Mouse (Mus musculus) liver, embryonic 16.5 days (tissue): Measurements from ENCODE around the gene Olfr223. TPM values are rescaled to one million over a fixed set of nuclear protein-coding genes. Genes with fewer than 3 reads are reported as not detected.
A peak's percentile ranks its signal among the peaks of the same experiment; 100 is the strongest.

Experiments
- ATAC-seq: fragments of 200-750 bp; cut with Nextera tagmentation; 2 replicates; pipeline ENCODE4 v1.8.0; 2017; ENCODE audit warnings: low read depth, mild to moderate bottlenecking, moderate number of reproducible peaks, moderate library complexity
- H3K27ac ChIP-seq: fragments of 300-500 bp; sonication (generic); 2 replicates; pipeline ENCODE4 v1.5.1; 2014; ENCODE audit warnings: mild to moderate bottlenecking, low read length
- H3K27me3 ChIP-seq: fragments of 300-500 bp; sonication (generic); 2 replicates; pipeline ENCODE4 v1.6.1; 2014; ENCODE audit warnings: low read depth, low read length, mixed read lengths; ENCODE audit not compliant: control insufficient read depth, insufficient read depth
- H3K36me3 ChIP-seq: fragments of 300-500 bp; sonication (generic); 2 replicates; pipeline ENCODE4 v1.6.1; 2014; ENCODE audit warnings: mild to moderate bottlenecking; ENCODE audit not compliant: control insufficient read depth, insufficient read depth
- H3K4me1 ChIP-seq: fragments of 300-500 bp; sonication (generic); 2 replicates; pipeline ENCODE4 v1.6.1; 2014; ENCODE audit warnings: low read depth, low read length, mixed read lengths; ENCODE audit not compliant: control insufficient read depth
- H3K4me2 ChIP-seq: fragments of 300-500 bp; sonication (generic); 2 replicates; pipeline ENCODE4 v1.6.1; 2014; ENCODE audit warnings: low read depth, low read length, mixed read lengths
- H3K4me3 ChIP-seq: fragments of 300-500 bp; sonication (generic); 2 replicates; pipeline ENCODE4 v1.5.1; 2014; ENCODE audit warnings: low read depth, mild to moderate bottlenecking, low read length
- H3K9ac ChIP-seq: fragments of 300-500 bp; sonication (generic); 2 replicates; pipeline ENCODE4 v1.6.1; 2014; ENCODE audit warnings: low read depth, low read length
- H3K9me3 ChIP-seq: fragments of 300-500 bp; sonication (generic); replicated peaks from 2 replicates; pipeline ENCODE4 v1.6.1; 2016; ENCODE audit warnings: low read length; ENCODE audit not compliant: control insufficient read depth
- whole genome bisulfite sequencing: fragments of 180-500 bp; shearing (Covaris S2); extraction: QIAGEN DNeasy Blood & Tissue Kit; methylation state at CpG from one replicate; pipeline ENCODE4 v1.1.7; 2014; ENCODE audit not compliant: insufficient replicate concordance; 5-methylcytosine and 5-hydroxymethylcytosine counted together
- polyA plus RNA-seq: library from polyadenylated mRNA; unstranded; fragments of >200 nt; fragmentation: Nextera tagmentation; extraction: Ambion mirVana; gene quantifications from 2 replicates; pipeline ENCODE4 v1.2.1, GENCODE M21; 2015

Olfr223 gene
- not detected in 2 replicates for polyA plus RNA-seq

DNA sequence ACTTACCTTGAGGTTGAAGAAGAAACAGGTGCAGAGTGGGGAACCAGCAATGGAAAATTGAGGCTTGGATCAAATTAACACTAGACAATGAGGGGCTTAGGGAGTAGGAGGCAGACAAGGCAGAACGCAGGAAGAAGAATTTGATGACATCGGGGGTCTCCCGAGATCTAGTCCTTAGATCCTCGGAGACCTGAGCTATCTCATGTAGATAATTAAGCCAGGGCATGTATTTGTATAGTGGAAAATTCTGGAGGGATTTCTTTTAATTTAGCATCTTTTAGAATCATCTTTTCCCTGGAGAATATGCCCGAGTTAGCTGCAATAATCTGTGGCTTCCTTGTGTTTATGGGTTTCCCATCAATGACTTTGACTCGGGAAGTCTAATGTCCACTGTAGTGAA, at the start of gene Olfr223:
Olfr223 (minus strand) TSS at position 101 of the 400 bp plus-strand sequence.
- no peak within 1 kb of the TSS for H3K9ac ChIP-seq
- WGBS, result 64% methylated on average over 6 of the region's 6 CpGs
- H3K4me3 ChIP-seq, result no peak within 1 kb of the TSS
- no peak for ATAC-seq
- H3K27me3 ChIP-seq, result no peaks in the 10 kb centered on the region
- H3K4me1 ChIP-seq, result no peaks in the 10 kb centered on the region
- H3K36me3 ChIP-seq, result no peaks in the 10 kb centered on the region
- H3K27ac ChIP-seq, result no peak within 1 kb of the TSS
- H3K4me2 ChIP-seq, result no peak within 1 kb of the TSS
- no peaks in the 10 kb centered on the region for H3K9me3 ChIP-seq

DNA sequence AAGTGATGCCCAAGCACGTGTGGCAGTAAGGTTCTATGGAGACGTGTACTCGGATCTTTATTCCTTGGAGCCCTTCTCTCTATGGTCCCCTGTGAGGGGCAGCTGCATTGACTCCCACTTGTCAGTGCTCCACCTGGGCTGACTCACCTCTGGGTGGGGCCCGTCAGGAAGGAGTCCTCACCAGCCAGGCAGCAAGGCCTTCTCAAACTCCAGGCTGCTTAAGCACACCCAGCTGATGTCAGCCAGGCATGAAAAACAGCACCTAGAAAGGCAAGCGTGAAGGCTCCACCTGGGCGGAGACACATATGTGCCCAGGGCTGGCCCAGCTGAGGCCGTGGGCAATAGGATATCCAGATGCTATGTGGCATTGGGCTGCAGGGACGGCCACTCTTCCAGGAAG, 49.3 kb upstream of the Olfr223 start:
- H3K4me1 ChIP-seq, result no peaks in the 10 kb centered on the region; the same call in none of the 2 replicates
- no peak for ATAC-seq
- no peaks in the 10 kb centered on the region for H3K9me3 ChIP-seq
- WGBS, result 65% methylated on average over 8 of the region's 8 CpGs
- no peak overlapping the region for H3K4me3 ChIP-seq
- H3K27ac ChIP-seq, result no peak overlapping the region
- no peaks in the 10 kb centered on the region for H3K36me3 ChIP-seq
- H3K9ac ChIP-seq, result no peak overlapping the region
- H3K27me3 ChIP-seq, result no peaks in the 10 kb centered on the region
- H3K4me2 ChIP-seq, result no peak overlapping the region

DNA sequence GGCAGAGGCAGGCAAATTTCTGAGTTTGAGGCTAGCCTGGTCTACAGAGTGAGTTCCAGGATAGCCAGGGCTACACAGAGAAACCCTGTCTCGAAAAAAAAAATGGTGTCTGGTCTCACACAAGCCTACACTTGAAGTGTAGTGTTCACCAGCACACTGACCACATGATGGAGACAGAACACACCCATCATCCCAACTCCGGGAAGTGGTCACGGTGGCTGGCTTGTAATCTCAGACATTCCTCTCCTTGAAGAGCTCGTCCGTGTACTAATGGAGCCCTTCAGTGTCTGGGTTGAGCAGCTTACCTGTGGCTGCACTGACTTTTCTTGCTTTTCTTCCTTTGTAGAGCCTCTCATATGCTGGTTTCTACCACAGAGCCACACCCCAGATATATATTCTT, 48.1 kb upstream of the Olfr223 start:
- Histone ChIP-seq H3K4me2 (no peak overlapping the region), H3K9me3 (no peaks in the 10 kb centered on the region), H3K9ac (no peak overlapping the region), H3K27me3 (no peaks in the 10 kb centered on the region), H3K4me3 (no peak overlapping the region), H3K27ac (no peak overlapping the region), H3K36me3 (no peaks in the 10 kb centered on the region), H3K4me1 (no peaks in the 10 kb centered on the region; the same call in none of the 2 replicates)
- WGBS, result 56% methylated on average over 5 of the region's 5 CpGs
- ATAC-seq, result no peak

DNA sequence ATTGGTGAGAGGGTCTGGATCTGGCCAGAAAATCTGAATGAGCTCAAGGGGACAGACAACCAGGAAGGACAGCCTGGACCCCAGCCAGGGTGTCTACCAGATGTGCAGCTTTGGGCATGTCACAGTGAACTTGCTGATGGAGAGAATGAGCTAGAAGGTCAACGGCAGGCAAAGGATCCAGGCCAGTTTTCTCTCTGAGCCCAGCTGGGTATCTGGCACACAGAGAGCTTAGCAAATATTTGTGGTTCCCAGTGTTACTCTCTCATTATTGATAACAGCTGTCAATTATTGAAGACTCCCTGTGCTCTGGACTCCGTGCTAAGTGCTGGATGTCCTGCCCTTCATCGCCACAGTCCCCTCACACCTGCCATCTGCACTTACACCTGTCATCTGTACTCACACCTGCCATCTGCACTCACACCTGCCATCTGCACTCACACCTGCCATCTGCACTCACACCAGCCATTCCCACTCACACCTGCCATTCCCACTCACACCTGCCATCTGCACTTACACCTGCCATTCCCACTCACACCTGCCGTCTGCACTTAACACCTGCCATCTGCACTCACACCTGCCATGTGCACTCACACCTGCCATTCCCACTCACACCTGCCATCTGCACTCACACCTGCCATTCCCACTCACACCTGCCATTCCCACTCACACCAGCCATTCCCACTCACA, 47.0 kb upstream of the Olfr223 start:
- 57% methylated on average over 4 of the region's 4 CpGs for WGBS
- H3K36me3 ChIP-seq, result no peaks in the 10 kb centered on the region
- no peaks in the 10 kb centered on the region for H3K9me3 ChIP-seq
- no peak overlapping the region for H3K27ac ChIP-seq
- H3K9ac ChIP-seq, result no peak overlapping the region
- H3K27me3 ChIP-seq, result no peaks in the 10 kb centered on the region
- H3K4me1 ChIP-seq, result no peaks in the 10 kb centered on the region; the same call in none of the 2 replicates
- ATAC-seq, result peak; percentile 66
- no peak overlapping the region for H3K4me2 ChIP-seq
- no peak overlapping the region for H3K4me3 ChIP-seq

DNA sequence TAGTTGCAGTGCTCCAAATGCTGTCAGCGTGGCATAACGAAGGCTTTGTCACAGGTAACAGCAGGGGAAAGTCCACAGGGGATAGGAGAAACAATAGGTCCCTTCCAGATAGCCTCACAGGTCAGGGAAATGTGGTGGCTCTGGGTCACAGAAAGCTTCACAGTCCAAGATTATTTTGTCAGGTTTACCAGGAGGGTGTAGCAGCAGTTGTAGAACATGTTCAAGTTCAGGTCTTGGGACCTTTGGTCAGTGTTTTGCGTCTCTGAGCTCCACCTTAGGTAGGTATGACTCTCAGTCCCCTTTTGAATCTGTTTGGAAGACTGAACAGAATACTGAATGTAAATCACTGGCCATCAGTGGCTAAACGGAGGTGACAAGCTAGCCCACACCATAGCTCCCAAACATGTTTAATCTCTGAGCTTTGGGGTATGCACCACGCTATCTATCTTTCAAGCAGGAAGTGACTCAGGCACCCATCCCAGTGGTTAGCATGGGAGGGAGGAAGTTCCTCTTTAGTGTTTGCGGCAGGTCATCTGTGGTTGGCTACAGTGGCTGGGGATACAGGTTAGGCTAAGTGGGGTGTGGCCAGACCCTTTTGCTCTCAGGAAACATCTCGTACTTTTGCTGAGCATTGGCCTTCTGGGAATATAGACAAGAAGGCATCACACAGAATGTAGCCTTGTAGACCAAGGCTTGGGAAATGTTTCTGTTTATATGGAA, 43.8 kb upstream of the Olfr223 start:
- Histone ChIP-seq H3K9me3 (no peaks in the 10 kb centered on the region), H3K4me3 (no peak overlapping the region), H3K27me3 (no peaks in the 10 kb centered on the region), H3K27ac (no peak overlapping the region), H3K4me2 (no peak overlapping the region), H3K36me3 (no peaks in the 10 kb centered on the region), H3K4me1 (no peaks in the 10 kb centered on the region; the same call in none of the 2 replicates), H3K9ac (no peak overlapping the region)
- WGBS, result 30% methylated on average over 7 of the region's 7 CpGs
- no peak for ATAC-seq

DNA sequence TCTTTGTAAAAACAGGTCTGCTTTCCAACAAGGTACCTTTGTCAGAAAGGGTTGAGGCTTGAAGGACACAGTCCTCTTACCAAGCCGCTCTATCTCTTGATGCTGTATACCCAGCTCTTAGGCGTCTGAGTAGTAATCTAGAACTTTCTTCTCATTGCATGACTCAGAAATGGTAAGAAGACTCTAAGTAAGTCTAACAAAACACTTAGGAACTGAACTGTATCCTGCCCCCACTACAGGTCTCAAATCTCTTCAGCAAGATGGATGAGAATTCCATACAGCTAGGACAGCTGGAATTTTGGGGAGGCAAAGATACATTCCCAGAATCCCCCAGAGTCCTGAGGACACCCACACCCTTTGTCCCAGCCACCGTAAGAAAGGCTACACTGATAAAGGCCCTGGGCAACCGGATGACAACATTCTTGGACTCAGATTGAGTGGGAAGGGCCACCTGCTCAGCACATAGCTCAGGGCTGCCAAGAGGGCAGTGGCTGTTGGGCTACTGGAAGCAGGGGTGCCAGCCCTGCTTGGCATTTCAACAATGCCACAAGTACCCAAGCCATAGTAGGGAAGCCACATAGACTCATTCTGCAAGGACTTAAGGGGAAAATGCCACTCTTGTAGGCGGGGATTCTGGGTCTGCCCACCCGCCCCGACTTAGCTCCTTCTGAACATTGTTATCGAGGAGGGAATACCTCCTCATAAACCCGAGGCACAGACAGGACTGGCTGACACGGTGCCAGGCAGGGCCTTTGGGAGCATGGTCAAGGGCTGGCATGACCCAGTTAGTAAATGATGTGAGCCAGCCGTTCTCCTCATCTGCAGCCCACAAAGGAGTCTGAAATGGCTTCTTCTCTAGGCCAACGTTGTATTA, 43.0 kb upstream of the Olfr223 start:
- 54% methylated on average over 12 of the region's 12 CpGs for WGBS
- no peak for ATAC-seq
- H3K9me3 ChIP-seq, result no peaks in the 10 kb centered on the region
- H3K27me3 ChIP-seq, result no peaks in the 10 kb centered on the region
- H3K4me2 ChIP-seq, result no peak overlapping the region
- H3K9ac ChIP-seq, result no peak overlapping the region
- H3K36me3 ChIP-seq, result no peaks in the 10 kb centered on the region
- H3K4me1 ChIP-seq, result no peaks in the 10 kb centered on the region; the same call in none of the 2 replicates
- H3K4me3 ChIP-seq, result no peak overlapping the region
- no peak overlapping the region for H3K27ac ChIP-seq

DNA sequence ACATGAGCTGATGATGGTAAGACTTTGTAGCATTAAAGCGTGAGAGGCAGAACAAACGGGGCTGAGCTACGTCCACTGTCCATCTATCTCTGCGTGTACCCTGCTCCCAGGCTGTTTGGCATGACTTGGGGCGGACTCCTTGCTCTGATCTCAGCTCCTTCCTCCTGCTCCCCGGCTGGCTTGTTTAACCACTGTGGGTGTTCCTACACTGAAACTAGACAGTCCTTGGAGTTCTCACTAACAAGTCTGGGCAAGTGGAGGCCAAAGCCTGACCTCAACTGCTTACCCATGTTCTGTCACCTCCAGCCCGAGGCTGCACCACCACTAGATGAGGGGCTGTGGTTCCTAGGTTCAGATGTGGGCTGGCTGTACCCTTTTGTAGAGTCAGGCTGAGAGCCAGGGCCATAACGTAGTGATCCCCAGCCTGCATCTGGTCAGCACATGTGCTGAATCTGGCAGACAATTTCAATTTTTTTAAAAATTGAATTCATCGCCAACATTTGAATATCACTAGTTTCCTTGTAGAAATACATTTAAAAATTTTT, 42.2 kb upstream of the Olfr223 start:
- Histone ChIP-seq H3K4me1 (no peaks in the 10 kb centered on the region; the same call in none of the 2 replicates), H3K9me3 (no peaks in the 10 kb centered on the region), H3K27me3 (no peaks in the 10 kb centered on the region), H3K36me3 (no peaks in the 10 kb centered on the region), H3K27ac (no peak overlapping the region), H3K4me3 (no peak overlapping the region), H3K9ac (no peak overlapping the region), H3K4me2 (no peak overlapping the region)
- ATAC-seq, result no peak
- whole genome bisulfite sequencing, result 71% methylated on average over 9 of the region's 9 CpGs

DNA sequence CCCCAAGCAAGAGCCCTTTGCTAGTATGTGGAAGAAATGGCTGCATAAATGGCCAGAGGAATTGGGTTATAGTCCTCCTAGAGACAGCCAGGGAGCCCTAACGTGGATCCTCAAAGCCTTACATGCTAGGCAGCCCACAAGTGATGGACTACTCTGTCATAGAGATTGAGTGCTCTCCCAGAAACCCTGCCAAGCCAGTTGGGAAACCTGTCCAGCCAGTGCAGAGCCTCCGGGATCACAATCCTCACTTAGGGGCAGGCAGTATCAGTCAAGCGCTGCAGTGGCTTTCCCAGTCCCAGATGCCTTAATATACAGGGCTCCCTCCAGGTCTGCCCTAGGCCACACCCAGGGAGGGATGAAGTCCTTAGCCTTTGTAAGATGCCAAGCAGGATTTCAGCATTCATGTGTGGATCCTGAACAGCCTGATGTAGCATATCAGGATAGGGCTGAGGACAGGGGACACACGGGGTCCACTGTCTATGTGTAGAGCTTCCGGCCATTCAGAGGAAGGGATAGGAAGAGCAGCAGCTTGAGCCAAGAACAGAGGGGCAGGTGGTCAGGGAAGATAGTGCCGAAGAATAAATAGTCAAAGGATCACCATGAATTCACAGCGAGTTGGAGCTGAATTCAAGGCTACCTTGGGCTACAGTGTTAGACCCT, 41.0 kb upstream of the Olfr223 start:
- no peak overlapping the region for H3K9ac ChIP-seq
- no peaks in the 10 kb centered on the region for H3K9me3 ChIP-seq
- H3K4me3 ChIP-seq, result no peak overlapping the region
- H3K27ac ChIP-seq, result no peak overlapping the region
- no peaks in the 10 kb centered on the region for H3K27me3 ChIP-seq
- 65% methylated on average over 7 of the region's 7 CpGs for WGBS
- no peaks in the 10 kb centered on the region for H3K36me3 ChIP-seq
- H3K4me2 ChIP-seq, result no peak overlapping the region
- no peak for ATAC-seq
- H3K4me1 ChIP-seq, result no peaks in the 10 kb centered on the region
